Mouse (Mus musculus): ENCODE data around the gene Zcrb1.
"Not testable (repeated sequence)": the region's sequence is repeated elsewhere in the genome, so short reads cannot be mapped to it uniquely, and the experiment has no call there.

The Zcrb1 gene

GRCm38 (mm10) chr15:93397826-93398698 is at the start of gene Zcrb1, which contains the start of gene Pphln1:
Gene Zcrb1 (minus strand): TSS chr15:93398334.
Gene Pphln1 (plus strand): TSS chr15:93398350.
- peak; percentile 88 to 91 for DNase-seq

- DNase-seq = no peak
These were observed 45.5 kb upstream of the Zcrb1 start for GRCm38 (mm10) chr15:93443676-93444075.

GRCm38 (mm10) chr15:93442271-93442670 is 44.1 kb upstream of the Zcrb1 start:
- DNase-seq = no peak

- DNase-seq = peak; percentile 31 to 66
These were observed 40.5 kb upstream of the Zcrb1 start for GRCm38 (mm10) chr15:93438663-93439062.

GRCm38 (mm10) chr15:93435998-93436397 is 37.9 kb upstream of the Zcrb1 start:
- DNase-seq = no peak

- DNase-seq = no peak
These were observed 35.7 kb upstream of the Zcrb1 start for GRCm38 (mm10) chr15:93433811-93434210.

- DNase-seq = no peak
These were observed 24.4 kb upstream of the Zcrb1 start for GRCm38 (mm10) chr15:93422537-93422936.

- no peak for DNase-seq
These were observed 22.5 kb upstream of the Zcrb1 start for GRCm38 (mm10) chr15:93420596-93420995.

- DNase-seq = peak in 1 of 2 experiments; percentile 27
These were observed 18.2 kb upstream of the Zcrb1 start for GRCm38 (mm10) chr15:93416300-93416699.

GRCm38 (mm10) chr15:93414456-93414855 is 16.3 kb upstream of the Zcrb1 start:
- no peak for DNase-seq

- DNase-seq = no peak
These were observed 14.3 kb upstream of the Zcrb1 start for GRCm38 (mm10) chr15:93412445-93412844.

GRCm38 (mm10) chr15:93406492-93406891 is 8.4 kb upstream of the Zcrb1 start:
- DNase-seq = no peak

GRCm38 (mm10) chr15:93405446-93405986 is 7.4 kb upstream of the Zcrb1 start:
- no peak for DNase-seq

GRCm38 (mm10) chr15:93404849-93405248 is 6.7 kb upstream of the Zcrb1 start:
- no peak for DNase-seq

GRCm38 (mm10) chr15:93402730-93403129 is 4.6 kb upstream of the Zcrb1 start:
- no peak for DNase-seq

- DNase-seq = no peak
These were observed 3.3 kb upstream of the Zcrb1 start for GRCm38 (mm10) chr15:93401446-93401845.

- DNase-seq = no peak
These were observed 786 bp upstream of the Zcrb1 start for GRCm38 (mm10) chr15:93398699-93399540.

GRCm38 (mm10) chr15:93397269-93397668 is 865 bp downstream of the Zcrb1 start:
- DNase-seq = no peak

GRCm38 (mm10) chr15:93381337-93381736 is 16.8 kb downstream of the Zcrb1 start:
- no peak for DNase-seq

- no peak for DNase-seq
These were observed 19.0 kb downstream of the Zcrb1 start for GRCm38 (mm10) chr15:93379177-93379576.

GRCm38 (mm10) chr15:93375696-93376095 is 22.4 kb downstream of the Zcrb1 start:
- DNase-seq = no peak

GRCm38 (mm10) chr15:93372525-93373119 is 25.5 kb downstream of the Zcrb1 start:
- DNase-seq = not testable (repeated sequence)

- no peak for DNase-seq
These were observed 26.3 kb downstream of the Zcrb1 start for GRCm38 (mm10) chr15:93371838-93372237.
